Mouse (Mus musculus): ENCODE measurements around the gene Spata3.
"Not testable (repeated sequence)": the region's sequence is repeated elsewhere in the genome, so short reads cannot be mapped to it uniquely, and the experiment has no call there.

Gene Spata3

DNA sequence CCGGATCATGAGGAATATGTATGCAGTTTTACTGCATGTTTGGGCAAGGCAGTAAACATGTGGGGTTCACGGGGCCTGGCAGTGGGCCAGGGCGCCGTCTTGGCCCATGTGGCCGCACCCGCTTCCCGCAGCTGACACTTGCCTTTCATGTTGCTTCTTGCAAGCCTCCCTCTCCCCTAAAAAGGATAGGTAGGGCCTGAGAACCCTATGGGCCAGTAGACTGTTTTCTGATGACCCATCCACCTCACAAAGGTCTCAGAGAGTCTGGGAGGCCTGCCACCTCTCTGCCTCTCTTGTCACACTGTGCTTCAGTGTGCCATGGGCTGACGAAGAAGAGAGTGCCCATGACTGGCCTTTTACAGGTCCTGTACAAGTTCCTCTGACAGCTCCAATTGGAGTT is at the start of gene Spata3:
Gene Spata3, plus strand, starts transcription at position 301 of the 400 bp plus-strand sequence.
- no peak for DNase-seq

DNA sequence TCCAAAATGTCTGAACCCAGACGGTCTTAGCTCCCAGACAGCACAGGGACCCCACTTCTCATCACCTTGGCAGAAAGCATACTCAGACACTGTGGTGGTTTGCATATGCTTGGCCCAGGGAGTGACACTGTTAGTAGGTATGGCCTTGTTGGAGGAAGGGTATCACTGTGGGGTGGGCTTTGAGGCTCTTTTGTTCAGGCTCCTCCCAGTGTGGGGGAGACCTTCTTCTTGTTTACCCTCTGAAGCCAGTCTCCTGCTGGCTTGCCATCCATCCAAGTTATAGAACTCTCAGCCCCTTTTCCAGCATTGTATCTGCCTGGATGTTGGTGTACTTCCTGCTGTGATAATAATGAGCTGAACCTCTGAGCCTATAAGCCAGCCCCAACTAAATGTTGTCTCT is 47.5 kb upstream of the Spata3 start:
- DNase-seq, result no peak

DNA sequence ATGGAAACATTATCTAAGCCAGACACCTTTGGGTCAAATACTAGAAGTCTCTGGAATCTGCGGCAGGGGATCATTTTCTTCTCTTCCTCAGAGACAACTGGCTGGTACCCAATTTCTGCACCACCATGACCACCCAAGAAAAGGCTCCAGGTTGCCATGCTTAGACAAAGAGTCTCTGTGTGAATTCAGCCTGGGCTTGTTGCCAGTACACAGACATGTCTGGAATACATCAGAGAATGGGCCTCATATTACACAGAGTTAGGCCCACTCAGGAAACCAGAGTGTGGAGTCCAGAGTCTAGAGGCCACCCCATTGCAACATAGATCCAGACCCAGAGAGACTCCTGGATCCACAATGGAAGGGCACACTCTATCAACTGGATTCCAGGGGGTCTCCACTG is 47.1 kb upstream of the Spata3 start:
- no peak for DNase-seq

DNA sequence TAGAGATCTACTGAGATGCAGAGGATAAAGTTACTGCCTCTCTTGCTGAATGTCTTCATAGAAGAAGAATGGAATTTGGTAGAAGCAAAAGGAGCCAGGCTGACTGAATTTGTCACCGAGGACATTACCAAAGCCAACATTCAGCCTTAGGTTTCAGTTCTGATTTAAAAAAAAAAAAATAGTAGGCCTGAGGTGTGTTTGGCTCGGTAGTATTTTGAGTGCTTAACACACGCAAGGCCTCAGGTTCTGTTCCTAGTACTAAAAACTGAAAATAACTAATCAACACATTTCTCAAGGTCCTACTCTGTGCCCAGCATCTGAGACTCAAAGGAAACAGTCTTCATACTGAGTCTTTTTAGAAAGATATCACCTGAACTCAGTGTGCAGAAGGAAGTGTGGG is 45.5 kb upstream of the Spata3 start:
- DNase-seq, result no peak

DNA sequence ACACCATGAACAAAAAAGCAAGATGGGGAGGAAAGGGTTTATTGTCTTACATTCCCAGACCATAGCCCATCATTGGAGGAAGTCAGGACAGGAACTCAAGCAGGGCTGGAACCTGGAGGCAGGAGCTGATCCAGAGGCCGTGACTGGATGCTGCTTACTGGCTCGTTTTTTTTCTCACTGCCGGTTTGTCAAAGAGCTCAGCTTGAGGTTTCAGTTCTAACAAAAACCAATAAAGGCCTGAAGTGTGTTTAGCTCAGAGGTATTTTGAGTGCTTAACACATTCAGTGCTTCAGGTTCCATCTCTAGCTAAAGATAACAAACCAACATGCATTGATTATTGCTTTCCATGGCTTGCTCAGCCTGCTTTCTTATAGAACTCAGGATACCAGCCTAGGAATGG is 44.3 kb upstream of the Spata3 start:
- DNase-seq, result no peak

DNA sequence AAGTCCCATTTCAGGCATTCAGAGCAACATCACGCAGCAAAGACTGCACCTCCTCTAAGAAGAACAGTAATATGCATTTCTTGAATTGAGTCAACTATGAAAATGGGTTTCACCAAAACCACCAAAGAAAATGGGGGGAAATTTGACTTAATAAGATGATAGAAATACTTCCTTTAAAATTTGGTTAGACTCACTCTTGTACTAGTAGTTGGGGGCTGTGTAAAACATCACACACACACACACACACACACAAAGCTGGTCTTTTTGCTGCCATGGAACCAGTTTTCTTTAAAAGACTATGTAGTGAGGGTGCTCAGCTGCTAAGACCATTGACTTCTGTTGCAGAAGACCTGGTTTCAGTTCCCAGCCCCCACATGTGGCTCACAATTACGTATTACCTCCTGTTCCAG is 43.1 kb upstream of the Spata3 start:
- DNase-seq, result no peak

DNA sequence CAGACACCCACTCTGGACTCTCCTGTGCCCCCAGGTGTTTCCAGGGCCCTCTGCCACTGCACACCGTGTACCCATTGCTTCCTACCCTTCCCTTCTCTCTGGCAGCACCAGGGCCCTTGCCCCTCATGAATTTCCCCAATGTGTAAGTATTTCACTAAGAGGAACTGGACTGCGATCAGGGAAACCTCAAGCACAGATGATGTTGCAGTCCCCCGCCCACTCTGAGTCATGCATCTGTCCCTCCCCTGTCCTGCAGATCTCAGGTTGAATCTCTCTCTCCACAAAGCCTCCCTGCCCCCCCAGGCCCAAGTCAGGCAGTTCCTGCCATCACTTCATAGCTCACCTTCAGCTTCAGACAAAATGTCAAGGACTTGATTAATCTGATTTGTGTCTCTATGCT is 38.9 kb upstream of the Spata3 start:
- no peak for DNase-seq

DNA sequence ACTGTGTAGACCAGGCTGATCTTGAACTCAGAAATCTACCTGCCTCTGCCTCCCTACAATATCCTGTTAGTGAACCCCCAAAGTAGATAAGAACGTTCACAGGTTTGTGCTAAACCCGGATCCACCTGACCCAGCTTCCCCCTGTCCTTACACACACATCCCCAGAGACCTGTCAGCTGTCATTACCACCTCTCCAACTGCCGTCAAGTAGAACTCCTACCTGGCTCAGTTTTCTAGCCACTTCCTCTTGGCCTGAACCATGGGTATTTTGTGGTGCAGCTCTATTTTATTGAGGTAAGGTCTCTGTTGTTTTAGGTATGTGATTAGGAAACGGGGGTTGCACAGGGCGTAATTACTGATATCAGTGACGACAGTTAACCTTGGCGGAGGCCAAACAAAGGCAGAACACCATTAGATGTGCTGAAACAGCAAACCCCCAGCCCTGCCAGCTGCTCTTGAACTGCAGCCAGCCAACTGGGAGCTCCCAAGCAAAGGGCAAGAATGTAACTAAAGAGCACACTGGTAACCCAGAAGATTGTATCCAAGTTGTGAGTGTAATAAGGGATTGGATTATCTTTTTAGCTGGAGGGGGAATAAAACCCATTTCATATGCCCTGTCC is 34.8 kb upstream of the Spata3 start:
- DNase-seq, result no peak

DNA sequence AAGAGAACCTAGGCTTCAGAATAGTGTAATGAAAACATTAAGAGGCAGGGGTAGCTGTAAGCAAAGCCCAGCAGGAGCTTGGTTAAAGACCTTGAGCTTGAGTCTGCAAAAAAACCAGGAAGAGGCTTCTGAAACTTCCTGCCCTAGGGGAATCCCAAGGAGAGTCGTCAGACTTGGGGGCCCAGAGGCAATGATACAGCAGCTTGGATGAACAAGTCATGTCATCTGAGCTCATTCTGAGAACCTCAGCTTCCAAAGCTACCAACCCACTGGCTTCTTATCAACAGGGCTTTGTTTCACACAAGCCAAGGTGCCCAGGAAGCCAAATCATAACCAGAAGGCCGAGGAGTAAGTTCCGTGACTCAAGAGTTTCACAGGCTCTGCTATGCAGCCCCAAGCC is 30.8 kb upstream of the Spata3 start:
- DNase-seq, result no peak

DNA sequence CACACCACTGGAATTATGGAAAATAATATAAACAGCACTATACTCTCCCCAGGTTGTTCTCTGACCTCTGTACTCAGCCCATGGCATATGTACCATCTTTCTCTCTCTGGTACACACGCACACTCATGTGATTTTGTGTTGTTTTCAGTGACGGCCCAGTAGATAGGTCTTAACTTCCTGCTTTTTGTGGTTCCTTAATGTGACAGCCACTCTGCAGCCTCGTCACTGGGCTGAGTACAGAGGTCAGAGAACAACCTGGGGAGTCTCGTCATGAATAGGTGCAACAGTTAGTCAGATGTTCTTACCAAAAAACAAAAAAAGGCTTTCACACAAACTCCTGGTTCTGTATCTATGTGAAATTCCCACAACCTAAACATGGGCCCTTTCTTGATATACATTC is 28.3 kb upstream of the Spata3 start:
- DNase-seq, result no peak

DNA sequence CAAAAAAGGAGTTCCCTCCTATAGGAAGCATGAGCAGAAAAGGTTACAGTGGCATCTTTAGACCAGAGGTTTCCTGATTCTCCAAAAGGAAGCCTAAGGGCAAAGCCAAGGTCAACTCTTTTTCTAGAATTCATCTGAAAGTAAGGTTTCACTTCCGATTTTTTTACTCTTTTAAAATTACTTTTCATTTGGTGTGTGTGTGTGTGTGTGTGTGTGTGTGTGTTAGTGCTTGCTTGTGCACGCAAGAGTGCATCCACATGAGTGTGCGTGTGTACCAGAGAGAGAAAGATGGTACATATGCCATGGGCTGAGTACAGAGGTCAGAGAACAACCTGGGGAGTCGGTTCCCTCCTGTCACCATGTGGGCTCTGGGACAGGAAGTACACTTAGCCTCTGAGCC is 27.7 kb upstream of the Spata3 start:
- not testable (repeated sequence) for DNase-seq

DNA sequence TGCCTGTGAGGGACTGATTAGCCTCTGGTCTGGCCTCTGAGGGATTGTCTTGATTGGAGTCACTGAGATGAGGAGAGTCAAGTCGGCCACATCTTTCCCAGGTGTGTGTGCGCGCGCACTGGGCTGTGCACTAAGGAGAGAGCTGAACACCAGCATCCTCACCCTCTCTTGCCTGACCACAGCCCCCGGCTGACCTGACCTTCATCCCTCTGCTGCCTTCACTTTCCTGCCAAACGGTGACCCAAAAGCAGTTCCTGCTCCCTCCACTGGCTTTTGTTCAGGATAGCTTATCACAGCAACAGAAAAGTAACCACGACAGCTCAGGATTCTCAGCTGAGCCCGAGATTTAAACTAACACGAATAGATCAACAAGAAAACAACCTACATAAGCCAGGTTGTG is 24.4 kb upstream of the Spata3 start:
- no peak for DNase-seq

DNA sequence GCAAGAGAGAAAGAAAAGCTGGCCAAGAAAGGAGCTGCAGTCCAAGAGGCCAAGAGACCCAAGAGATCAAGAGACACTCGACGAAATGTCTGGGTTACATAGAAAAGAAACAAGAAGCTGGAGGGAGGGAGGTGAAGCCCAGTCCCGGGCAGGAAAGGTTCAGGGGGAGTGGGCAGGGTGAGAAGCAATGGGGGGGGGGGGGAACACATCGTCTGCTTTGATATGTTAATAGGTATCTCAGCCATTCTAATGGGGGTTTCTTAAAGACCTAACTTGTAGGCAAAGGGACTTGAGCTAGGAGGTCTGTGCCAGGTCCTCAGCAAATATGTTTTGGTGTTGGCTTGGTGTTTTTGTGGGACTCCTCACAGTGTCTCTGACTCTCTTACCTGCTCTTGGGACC is 23.1 kb upstream of the Spata3 start:
- no peak for DNase-seq

DNA sequence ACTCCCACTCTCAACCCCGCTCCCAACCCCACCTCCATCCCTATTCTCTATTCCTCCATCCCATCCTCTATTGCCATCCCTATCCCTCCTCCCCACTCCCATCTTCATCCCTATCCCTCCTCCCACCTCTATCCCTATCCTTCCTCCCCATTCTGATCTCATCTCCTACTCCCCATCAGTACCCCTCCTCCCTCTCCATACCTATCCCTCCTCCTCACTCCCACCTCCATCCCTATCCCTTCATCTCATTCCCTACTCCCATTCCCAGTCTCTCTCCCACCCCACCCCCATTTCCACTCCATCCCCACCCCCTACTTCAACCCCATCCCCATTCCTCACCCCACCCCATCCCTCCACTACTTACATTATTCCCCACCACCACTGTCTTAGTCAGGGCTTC is 19.4 kb upstream of the Spata3 start:
- DNase-seq, result no peak

DNA sequence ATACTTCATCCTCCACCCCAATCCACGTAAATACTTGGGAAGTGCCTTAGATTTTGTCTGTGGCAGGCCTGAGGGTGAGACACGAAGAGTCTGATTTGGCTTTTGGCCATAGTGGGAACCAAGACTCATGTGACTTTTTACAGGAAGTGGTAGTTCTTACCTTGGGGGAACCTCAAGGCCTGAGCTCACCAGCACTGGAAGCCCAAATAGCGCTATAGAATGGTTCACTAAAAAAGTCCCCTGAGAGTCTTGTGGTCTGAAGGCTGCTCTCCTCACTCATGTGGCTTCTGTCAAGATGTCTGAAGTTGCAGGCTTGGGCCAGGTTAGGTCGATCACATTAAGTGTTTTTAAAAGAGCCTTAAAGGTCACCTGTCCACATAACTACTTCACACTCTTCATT is 18.6 kb upstream of the Spata3 start:
- no peak for DNase-seq

DNA sequence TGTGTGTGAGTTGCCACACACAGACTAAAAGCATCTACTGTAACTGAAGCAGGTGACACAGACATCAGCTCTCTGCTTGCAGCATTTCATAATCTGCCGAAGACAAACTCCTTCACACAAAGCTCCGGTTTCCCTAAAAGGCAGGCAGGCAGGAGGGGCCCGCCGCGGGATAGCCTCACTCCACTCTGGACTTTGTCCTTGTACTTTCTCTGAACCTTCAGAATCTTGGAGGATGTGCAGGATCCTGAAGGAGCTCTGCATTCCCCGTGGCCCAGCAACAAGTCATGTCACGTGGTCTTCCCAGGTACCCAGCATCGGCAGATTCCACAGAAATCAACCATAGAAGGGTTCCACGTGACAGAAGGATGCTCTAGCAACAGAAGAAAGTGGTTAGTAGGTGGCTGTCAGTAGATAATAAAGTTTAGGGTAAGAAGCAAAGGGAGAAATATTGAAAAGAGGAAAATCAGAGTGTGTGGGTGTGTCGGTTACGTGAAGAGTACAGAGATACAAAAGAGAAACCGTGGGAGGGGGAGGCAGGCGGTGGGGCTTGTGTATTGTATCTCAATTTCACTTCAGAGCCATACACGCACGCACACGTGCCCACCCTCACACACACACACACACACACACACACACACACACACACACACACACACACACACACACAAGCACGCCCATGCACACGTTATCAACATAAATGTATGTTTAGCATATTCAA is 16.6 kb upstream of the Spata3 start:
- peak; percentile 38 for DNase-seq

DNA sequence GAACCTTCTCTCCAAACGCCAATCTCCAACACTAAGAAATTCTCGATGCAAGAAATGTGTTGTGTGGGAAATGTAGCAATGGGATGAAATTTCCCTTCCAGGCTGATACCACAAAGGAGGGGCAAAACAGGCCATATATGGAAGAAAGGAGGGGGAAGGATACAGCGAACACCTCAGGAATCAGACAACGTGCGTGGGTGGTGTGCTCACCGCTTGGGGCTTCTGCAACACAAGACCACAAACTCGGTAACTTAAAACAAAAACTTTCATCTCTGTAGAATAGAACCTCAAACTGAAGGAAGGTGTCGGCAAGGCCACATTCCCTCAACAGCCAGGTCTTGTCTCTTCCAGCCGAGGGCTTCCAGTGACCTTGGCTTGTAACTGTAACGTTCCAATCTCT is 11.1 kb upstream of the Spata3 start:
- no peak for DNase-seq

DNA sequence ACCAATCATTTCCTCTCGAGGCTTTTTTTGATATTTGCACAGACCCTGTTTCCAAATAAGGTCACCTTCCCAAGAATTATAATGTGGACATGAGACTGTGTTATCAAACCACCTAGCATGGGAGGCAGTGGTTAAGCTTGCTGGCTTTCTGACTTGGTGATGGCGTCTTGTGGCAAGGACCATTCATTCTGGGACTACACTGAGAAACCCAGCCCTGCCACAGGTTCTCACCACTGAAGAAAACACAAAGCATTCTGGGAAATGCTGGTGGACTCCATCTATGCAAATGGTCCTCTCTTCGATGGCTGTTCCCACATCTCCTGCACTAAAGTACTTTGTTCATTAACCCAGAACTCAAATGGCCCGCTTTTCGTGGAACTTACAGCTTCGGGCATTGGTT is 10.6 kb upstream of the Spata3 start:
- no peak for DNase-seq

DNA sequence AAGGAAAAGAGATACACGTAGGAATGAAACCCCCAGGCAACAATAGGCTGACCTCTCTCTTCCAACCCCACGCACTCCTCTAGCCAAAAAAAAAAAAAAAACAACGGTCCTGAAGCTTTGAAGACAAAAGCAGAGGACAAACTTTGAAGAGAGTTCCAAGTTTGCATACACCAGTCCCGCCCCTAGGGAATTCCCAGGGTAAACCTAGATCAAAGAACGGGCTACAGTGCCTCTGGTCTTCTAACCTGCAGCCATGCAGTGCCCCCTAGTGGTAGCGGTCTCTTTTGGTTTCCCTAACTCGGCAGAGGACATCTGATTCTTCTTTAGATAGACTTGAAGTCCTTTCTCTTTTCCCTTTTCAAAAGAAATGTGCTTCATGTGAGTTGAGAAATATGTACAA is 8.8 kb upstream of the Spata3 start:
- peak; percentile 85 for DNase-seq

DNA sequence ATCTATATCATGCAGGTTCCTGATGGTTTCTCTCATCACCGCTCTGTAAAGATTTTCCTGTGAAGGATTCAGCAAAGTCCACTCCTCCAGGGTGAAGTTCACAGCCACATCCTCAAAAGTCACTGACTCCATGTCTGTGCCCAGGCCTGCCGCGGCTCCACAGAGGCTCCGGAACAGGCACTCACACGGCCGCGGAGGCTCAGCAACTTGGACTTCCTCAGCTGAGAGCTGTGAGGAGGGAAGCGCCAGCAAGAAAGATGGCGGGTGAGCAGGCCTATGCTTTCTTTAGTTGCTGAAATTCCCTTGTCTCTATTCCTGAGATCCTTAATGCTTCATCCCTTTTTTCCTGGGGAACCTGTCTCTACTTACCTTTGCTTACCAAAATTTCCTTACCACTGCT is 858 bp upstream of the Spata3 start:
- DNase-seq, result not testable (repeated sequence)

DNA sequence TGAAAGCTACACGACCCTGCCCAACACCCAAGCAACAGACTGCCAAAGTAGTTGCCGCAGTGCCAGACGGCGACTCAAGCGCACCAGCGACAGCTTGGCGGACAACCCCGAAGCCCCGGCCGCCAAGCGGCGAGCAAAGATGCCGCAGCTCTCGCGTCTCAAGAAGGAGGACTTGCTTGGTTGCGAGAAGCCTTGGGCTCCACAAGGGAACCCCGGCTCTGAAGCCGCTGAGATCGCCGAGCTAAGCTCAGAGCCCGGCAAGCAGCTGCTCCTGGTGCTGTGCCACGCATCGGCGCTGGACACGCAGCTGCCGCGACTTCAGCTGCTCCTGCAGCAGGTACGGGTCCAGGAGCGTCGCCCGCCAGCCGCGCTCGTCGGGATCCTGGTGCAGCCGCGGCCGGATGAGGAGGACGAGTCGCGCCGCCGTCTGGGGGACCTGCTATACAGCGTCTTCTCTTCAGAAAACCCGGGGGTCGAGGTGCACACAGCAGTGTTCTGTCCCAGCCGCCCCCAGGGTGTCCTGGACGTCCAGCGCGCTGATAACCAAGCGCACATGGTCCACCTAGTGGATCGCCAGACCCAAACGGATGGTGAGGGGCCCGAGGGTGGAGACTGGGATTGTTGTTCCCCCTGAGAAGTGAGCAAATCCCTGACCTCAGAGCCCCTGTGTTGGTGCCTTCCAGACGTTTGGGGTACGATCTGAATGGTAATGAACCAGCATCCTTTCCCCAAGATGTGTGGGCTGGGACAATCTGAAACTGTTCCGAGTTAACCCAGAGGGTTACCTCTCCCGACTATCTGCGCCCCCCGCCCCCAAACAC is 1.8 kb downstream of the Spata3 start:
- peak; percentile 79 for DNase-seq

DNA sequence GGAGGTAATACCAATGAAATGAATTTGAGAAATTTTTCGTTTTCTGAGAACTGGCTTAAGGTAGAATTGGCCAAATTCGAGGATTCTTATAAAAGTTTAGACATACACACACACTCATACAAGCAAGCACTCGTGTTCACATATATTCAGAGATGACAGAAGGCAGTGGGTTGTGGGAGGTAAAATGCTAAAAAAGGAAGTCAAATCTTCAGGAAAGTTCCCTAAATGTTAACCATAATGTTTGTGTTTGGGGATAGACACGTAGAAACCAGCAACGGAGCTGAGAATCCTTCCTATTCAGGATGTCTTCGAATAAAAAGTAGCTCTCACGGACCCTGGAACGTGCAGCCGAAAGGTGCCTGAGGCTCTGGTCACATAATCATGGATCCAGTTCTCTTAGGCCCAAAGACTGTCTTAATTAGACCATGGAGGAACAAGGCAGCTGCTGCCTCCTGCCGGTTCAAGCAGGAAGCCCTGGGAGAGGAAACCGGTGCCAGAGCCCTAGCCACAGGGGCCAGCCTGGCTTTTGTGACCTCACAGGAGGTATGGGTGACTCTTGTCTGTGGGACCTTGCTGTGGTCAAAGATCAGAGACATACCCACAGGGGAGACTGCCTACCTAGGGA is 4.9 kb downstream of the Spata3 start:
- DNase-seq, result peak; percentile 40

DNA sequence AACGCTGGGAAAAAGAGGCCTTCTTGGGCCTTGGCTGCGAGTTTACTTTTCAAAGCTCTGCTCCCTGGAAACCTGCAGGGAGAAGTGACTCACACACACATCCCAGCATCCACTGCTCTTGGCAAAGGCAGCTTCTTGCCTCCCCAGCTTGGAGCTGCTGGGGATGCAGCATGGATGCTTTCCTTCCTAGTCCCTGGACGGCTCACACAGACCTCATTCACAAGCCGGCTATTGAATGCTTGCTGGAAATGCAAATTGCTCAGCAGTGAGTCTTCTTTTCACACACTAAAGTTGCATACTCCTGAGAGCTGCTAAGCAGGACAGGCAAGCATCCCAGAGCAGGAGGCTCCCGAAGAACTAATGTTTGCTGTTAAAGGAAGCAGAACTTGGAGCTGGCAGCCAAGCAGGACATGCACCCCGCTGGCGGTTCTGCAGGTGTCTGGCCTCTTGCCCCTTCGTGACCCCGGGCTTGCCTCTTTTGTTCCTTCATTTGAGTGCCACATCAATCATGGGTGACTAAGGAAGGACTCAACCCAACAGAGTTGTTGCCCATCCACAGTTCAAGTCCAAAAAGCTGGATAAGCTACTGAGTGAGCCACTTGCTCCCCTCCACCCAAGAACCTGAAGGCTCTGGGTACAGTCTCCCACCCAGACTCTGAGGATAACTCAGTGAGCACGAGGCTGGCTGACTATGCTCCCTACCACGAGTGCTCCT is 15.8 kb downstream of the Spata3 start:
- peak; percentile 81 for DNase-seq
